Mouse (Mus musculus) heart, adult 2 months (tissue): Measurements from ENCODE around the gene Opn4. TPM values are rescaled to one million over a fixed set of nuclear protein-coding genes. Genes with fewer than 3 reads are reported as not detected.

Experiments used
- DNase-seq, 2 experiments: peaks; one replicate each; pipeline ENCODE4 v3.0.0; 2021
- H3K27ac ChIP-seq: fragments of 200-600 bp; 2 replicates; pipeline ENCODE4 v1.8.1; 2022
- H3K27me3 ChIP-seq: fragments of 200-500 bp; 2 replicates; pipeline ENCODE4 v1.6.1; 2012; ENCODE audit warnings: mild to moderate bottlenecking, low read length, inconsistent platforms, mixed read lengths; ENCODE audit not compliant: control insufficient read depth, insufficient read depth
- H3K36me3 ChIP-seq: fragments of 200-500 bp; 2 replicates; pipeline ENCODE4 v1.6.1; 2012; ENCODE audit warnings: low read length, inconsistent platforms; ENCODE audit not compliant: control insufficient read depth, insufficient read depth
- H3K4me1 ChIP-seq: fragments of 200-500 bp; 2 replicates; pipeline ENCODE4 v1.6.1; 2011; ENCODE audit warnings: low read length; ENCODE audit not compliant: control insufficient read depth, insufficient read depth
- H3K4me3 ChIP-seq: fragments of 200-600 bp; 2 replicates; pipeline ENCODE4 v1.8.1; 2022
- H3K79me2 ChIP-seq: fragments of 200-500 bp; replicated peaks from 2 replicates; pipeline ENCODE4 v1.6.1; 2012; ENCODE audit warnings: mild to moderate bottlenecking, inconsistent platforms, low read length, moderate library complexity, mixed read lengths; ENCODE audit not compliant: control insufficient read depth, insufficient read depth
- H3K9ac ChIP-seq: fragments of 200-500 bp; 2 replicates; pipeline ENCODE4 v1.6.1; 2012; ENCODE audit warnings: low read depth, mild to moderate bottlenecking, control low read depth, inconsistent platforms, low read length, mixed read lengths
- CTCF ChIP-seq: fragments of 200-600 bp; IDR thresholded peaks from 2 replicates; pipeline ENCODE4 v1.8.1; 2022; ENCODE audit warnings: antibody characterized with exemption, mild to moderate bottlenecking, moderate library complexity
- EP300 ChIP-seq: fragments of 200-500 bp; IDR thresholded peaks from 2 replicates; pipeline ENCODE4 v1.6.1; 2011; ENCODE audit warnings: low read depth, low read length, control low read depth; ENCODE audit not compliant: insufficient read depth
- POLR2A ChIP-seq: fragments of 200-500 bp; IDR thresholded peaks from 2 replicates; pipeline ENCODE4 v1.6.1; 2011; ENCODE audit warnings: mild to moderate bottlenecking, low read depth, low read length, control low read depth; ENCODE audit not compliant: insufficient read depth
- WGBS: fragments of 180-500 bp; shearing (Covaris S2); methylation state at CpG from one replicate; pipeline ENCODE4 v1.1.7; 2018; 5-methylcytosine and 5-hydroxymethylcytosine counted together
- intact Hi-C: fragments of 180-260 bp; cut with DNase I; formaldehyde crosslinking; loops from one replicate; pipeline ENCODE4 v1.15.1; 2025
- long read RNA-seq: library from polyadenylated mRNA; stranded (forward); transcript quantifications from one replicate; pipeline ENCODE4 v2.0.0, GENCODE M21; 2021
- polyA plus RNA-seq: library from polyadenylated mRNA; depleted of rRNA; stranded (reverse); fragments of >200 nt; gene quantifications from 2 replicates; pipeline ENCODE4 v1.2.3, GENCODE M21; 2012; rRNA removed
- total RNA-seq, 2 experiments: library from RNA; stranded (reverse); gene quantifications; 2 replicates each; pipeline ENCODE4 v1.2.3; 2021

Opn4 gene
- 1 to 10 TPM; 2.4 to 2.6 TPM for total RNA-seq
- 7.9 and 9.2 TPM in 2 replicates for polyA plus RNA-seq
- long read RNA-seq, partial matches to known transcripts = 2 of 9 reads
- long read RNA-seq, other reads (novel, unspliced or antisense) = 7 of 9 reads

DNA sequence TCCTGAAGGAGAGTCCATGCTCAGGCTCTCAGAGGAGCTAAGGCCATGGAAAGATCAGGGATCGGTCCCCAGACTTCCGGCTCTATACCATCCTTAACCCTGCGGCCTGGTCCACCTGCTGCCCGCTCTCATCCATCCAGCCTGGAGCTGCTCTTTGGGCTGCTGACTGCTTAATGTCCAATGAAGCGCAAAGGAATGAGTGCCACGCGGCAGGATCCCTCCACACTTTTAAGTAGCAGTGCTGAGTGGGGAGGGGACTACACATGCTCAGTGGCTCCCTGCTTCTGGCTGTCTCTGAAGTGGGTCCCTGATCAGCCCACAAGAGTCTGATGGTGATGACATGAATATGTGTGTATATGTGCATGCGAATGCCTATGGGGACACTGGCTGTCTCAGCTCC, at the start of gene Opn4:
Gene Opn4, minus strand, starts transcription at position 202 of the 400 bp plus-strand sequence.
- H3K27me3 ChIP-seq = no peaks in the 10 kb centered on the region
- no peak for TF ChIP-seq CTCF
- TF ChIP-seq EP300 = no peak
- no peak for TF ChIP-seq POLR2A
- DNase-seq = no peak

DNA sequence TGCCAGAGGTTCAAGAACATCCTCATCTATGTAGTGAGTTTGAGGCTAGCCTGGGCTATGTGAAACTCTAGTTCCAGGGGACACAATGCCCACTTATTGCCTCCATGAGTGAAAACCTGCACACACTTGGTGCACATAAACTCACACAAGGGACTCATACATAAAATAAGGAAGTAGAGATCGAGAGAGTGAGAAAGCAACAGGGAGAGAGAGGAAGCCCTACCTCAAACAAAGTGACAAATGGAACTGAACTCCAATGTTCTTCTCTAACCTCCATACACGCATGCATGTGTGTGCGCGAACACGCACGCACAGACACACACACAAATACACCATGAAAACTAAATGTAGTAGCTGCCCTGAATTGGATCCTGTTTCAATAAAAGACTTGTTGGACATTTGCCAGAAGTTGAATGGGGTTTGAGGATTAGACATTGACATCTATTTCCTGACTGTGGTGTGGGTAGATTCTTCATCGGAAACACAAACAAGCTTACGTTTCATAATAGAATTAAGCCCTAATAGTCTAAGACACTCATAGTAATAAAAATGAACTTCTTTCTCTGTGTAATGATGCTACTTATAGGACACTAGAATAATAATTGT, 48.0 kb upstream of the Opn4 start:
- TF ChIP-seq POLR2A (no peak), EP300 (no peak), CTCF (no peak)
- intact Hi-C loops = no loop called here

More for the DNA sequence above, at the start of gene Opn4:
- no peaks in the 10 kb centered on the region for H3K79me2 ChIP-seq
- intact Hi-C loops = no loop called here
- no peak within 1 kb of the TSS for H3K27ac ChIP-seq
- H3K9ac ChIP-seq = no peak within 1 kb of the TSS
- H3K4me1 ChIP-seq = no peaks in the 10 kb centered on the region
- 92% methylated on average over 8 of the region's 8 CpGs for WGBS
- no peaks in the 10 kb centered on the region for H3K36me3 ChIP-seq
- no peak within 1 kb of the TSS for H3K4me3 ChIP-seq

DNA sequence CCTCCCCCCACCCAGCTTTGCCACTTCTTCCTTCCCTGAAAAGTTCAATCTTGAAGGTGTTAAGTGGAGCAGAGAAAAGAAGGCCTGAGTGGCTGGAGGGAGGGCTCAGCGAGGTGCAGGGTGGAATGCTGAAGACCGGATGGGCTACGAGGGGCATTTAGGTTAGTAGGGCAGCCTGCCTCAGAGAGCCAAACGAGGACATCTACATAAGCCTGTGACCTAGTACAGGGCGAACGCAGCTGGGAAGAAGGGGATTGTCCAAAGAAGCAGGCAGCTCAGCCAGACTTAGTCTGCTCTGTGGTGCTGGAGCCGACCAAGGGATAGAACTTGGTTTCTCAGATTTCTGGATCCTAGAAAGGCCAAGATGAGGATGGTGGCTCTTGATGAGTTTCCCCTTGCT, 44.2 kb upstream of the Opn4 start:
- Histone ChIP-seq H3K9ac (no peak overlapping the region), H3K27me3 (no peaks in the 10 kb centered on the region), H3K36me3 (no peaks in the 10 kb centered on the region), H3K4me3 (no peak overlapping the region), H3K27ac (no peak overlapping the region), H3K79me2 (no peaks in the 10 kb centered on the region), H3K4me1 (peaks cover 2% of the 10 kb centered on the region; the same call in 1 of the 2 replicates)
- intact Hi-C loops = no loop called here
- no peak for DNase-seq
- WGBS = 67% methylated on average over 7 of the region's 7 CpGs
- no peak for TF ChIP-seq EP300
- no peak for TF ChIP-seq CTCF
- TF ChIP-seq POLR2A = no peak

More for the DNA sequence above, 48.0 kb upstream of the Opn4 start:
- H3K79me2 ChIP-seq = no peaks in the 10 kb centered on the region
- H3K36me3 ChIP-seq = no peaks in the 10 kb centered on the region
- H3K4me3 ChIP-seq = no peak overlapping the region
- peaks cover 2% of the 10 kb centered on the region; the same call in 1 of the 2 replicates for H3K4me1 ChIP-seq
- 69% methylated on average over 8 of the region's 8 CpGs for WGBS
- no peaks in the 10 kb centered on the region for H3K27me3 ChIP-seq
- no peak for DNase-seq
- no peak overlapping the region for H3K27ac ChIP-seq
- no peak overlapping the region for H3K9ac ChIP-seq

- 82% methylated on average over 6 of the region's 6 CpGs for WGBS
- TF ChIP-seq CTCF (no peak), EP300 (no peak), POLR2A (no peak)
- H3K79me2 ChIP-seq = no peaks in the 10 kb centered on the region
These were observed 35.8 kb upstream of the Opn4 start for GRCm38 (mm10) chr14:34635721-34636120.

DNA sequence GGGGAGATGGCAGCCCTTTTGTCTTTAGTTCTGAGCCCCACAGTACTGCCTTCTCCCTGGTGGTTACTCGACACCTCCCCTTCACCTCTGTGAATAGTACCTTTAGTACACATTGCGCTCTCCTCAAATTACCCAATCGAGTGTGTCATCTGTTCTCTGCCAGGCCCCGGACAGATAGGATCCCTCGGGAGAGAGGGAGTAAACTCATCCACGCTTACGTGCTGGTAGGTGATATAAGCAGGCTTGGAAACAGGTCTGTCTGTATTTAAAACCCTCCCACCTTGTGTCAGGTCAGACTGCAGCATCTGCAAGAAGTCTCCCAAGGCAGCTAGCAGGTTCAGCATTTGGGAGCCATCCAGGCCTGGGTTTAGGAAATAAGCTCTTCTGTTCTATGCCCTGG, 35.2 kb upstream of the Opn4 start:
- Histone ChIP-seq H3K79me2 (no peaks in the 10 kb centered on the region), H3K36me3 (no peaks in the 10 kb centered on the region), H3K27ac (no peak overlapping the region), H3K4me3 (no peak overlapping the region), H3K9ac (no peak overlapping the region), H3K27me3 (no peaks in the 10 kb centered on the region), H3K4me1 (no peaks in the 10 kb centered on the region)
- intact Hi-C loops = no loop called here
- TF ChIP-seq EP300 (no peak), CTCF (no peak), POLR2A (no peak)
- WGBS = 52% methylated on average over 7 of the region's 7 CpGs
- DNase-seq = no peak

More at GRCm38 (mm10) chr14:34635721-34636120, 35.8 kb upstream of the Opn4 start:
- DNase-seq = no peak
- Histone ChIP-seq H3K36me3 (no peaks in the 10 kb centered on the region), H3K9ac (no peak overlapping the region), H3K27me3 (no peaks in the 10 kb centered on the region), H3K4me1 (no peaks in the 10 kb centered on the region), H3K4me3 (no peak overlapping the region), H3K27ac (no peak overlapping the region)
- intact Hi-C loops = no loop called here

GRCm38 (mm10) chr14:34632722-34633448, 32.9 kb upstream of the Opn4 start:
- no peak overlapping the region for H3K27ac ChIP-seq
- no peaks in the 10 kb centered on the region for H3K4me1 ChIP-seq
- no peak overlapping the region for H3K9ac ChIP-seq
- intact Hi-C loops = no loop called here
- TF ChIP-seq POLR2A (no peak), EP300 (no peak), CTCF (no peak)
- no peaks in the 10 kb centered on the region for H3K36me3 ChIP-seq
- H3K27me3 ChIP-seq = no peaks in the 10 kb centered on the region
- no peaks in the 10 kb centered on the region for H3K79me2 ChIP-seq
- no peak overlapping the region for H3K4me3 ChIP-seq
- DNase-seq = no peak
- WGBS = 55% methylated on average over 10 of the region's 10 CpGs
